Mouse (Mus musculus) spleen, adult 2 months (tissue): ENCODE data around the gene Phactr1. TPM values are rescaled to one million over a fixed set of nuclear protein-coding genes. Genes with fewer than 3 reads are reported as not detected.

Source experiments
- DNase-seq, 2 experiments: peaks; one replicate each; pipeline versions ENCODE4 v3.0.0 to v3.0.0-alpha.2; 2012 to 2021; ENCODE audit warnings: low spot score in 2 of 2, low read depth in 1 of 2
- H3K27ac ChIP-seq: fragments of 200-500 bp; 2 replicates; pipeline ENCODE4 v1.5.1; 2012; ENCODE audit warnings: low read length, inconsistent platforms; ENCODE audit not compliant: insufficient read depth
- H3K27me3 ChIP-seq: fragments of 200-500 bp; 2 replicates; pipeline ENCODE4 v1.6.1; 2012; ENCODE audit warnings: mild to moderate bottlenecking, moderate library complexity, low read length, inconsistent platforms; ENCODE audit not compliant: control insufficient read depth, insufficient read depth
- H3K36me3 ChIP-seq: fragments of 200-500 bp; 2 replicates; pipeline ENCODE4 v1.6.1; 2012; ENCODE audit warnings: mild to moderate bottlenecking, low read length, inconsistent platforms; ENCODE audit not compliant: control insufficient read depth, insufficient read depth
- H3K4me1 ChIP-seq: fragments of 200-500 bp; 2 replicates; pipeline ENCODE4 v1.6.1; 2011; ENCODE audit warnings: inconsistent platforms; ENCODE audit not compliant: control insufficient read depth, insufficient read depth, insufficient read length
- H3K4me3 ChIP-seq: fragments of 200-500 bp; 2 replicates; pipeline ENCODE4 v1.5.1; 2011; ENCODE audit warnings: mild to moderate bottlenecking, inconsistent platforms; ENCODE audit not compliant: insufficient read depth, insufficient read length; ENCODE audit errors: extremely low read depth
- CTCF ChIP-seq: fragments of 200-500 bp; IDR thresholded peaks from 2 replicates; pipeline ENCODE4 v1.5.1; 2011; ENCODE audit warnings: mild to moderate bottlenecking, inconsistent platforms; ENCODE audit not compliant: insufficient read depth, insufficient read length, insufficient replicate concordance; ENCODE audit errors: extremely low read depth
- POLR2A ChIP-seq: fragments of 200-500 bp; IDR thresholded peaks from 2 replicates; pipeline ENCODE4 v1.6.1; 2011; ENCODE audit warnings: low read depth, low read length, inconsistent platforms
- WGBS: fragments of 180-500 bp; shearing (Covaris S2); methylation state at CpG from one replicate; pipeline ENCODE4 v1.1.7; 2018; 5-methylcytosine and 5-hydroxymethylcytosine counted together
- polyA plus RNA-seq: library from polyadenylated mRNA; depleted of rRNA; stranded (reverse); fragments of >200 nt; gene quantifications from 2 replicates; pipeline ENCODE4 v1.2.3, GENCODE M21; 2012

Phactr1 gene
- polyA plus RNA-seq, 1 experiment = 0.33 TPM

GRCm38 (mm10) chr13:43158281-43158680, 477.9 kb downstream of the Phactr1 start:
- no peak for DNase-seq
- TF ChIP-seq POLR2A = no peak
- TF ChIP-seq CTCF = no peak
- no peaks in the 10 kb centered on the region for H3K36me3 ChIP-seq
- H3K4me1 ChIP-seq = no peaks in the 10 kb centered on the region
- H3K27me3 ChIP-seq = no peaks in the 10 kb centered on the region
- no peak overlapping the region for H3K27ac ChIP-seq
- no peak overlapping the region for H3K4me3 ChIP-seq
- 95% methylated on average over 5 of the region's 5 CpGs for WGBS

- Histone ChIP-seq H3K36me3 (peaks cover 5% of the 10 kb centered on the region), H3K27ac (no peak overlapping the region), H3K27me3 (no peaks in the 10 kb centered on the region), H3K4me1 (no peaks in the 10 kb centered on the region), H3K4me3 (no peak overlapping the region)
- 90% methylated on average over 3 of the region's 3 CpGs for WGBS
- DNase-seq = no peak
- TF ChIP-seq CTCF = no peak
- no peak for TF ChIP-seq POLR2A
Measured at GRCm38 (mm10) chr13:43159429-43159828, 479.0 kb downstream of the Phactr1 start.

- DNase-seq = no peak
- TF ChIP-seq POLR2A (no peak), CTCF (no peak)
- Histone ChIP-seq H3K4me3 (no peak overlapping the region), H3K27me3 (no peaks in the 10 kb centered on the region), H3K27ac (no peak overlapping the region), H3K4me1 (peaks cover 2% of the 10 kb centered on the region; the same call in 1 of the 2 replicates), H3K36me3 (peaks cover 7% of the 10 kb centered on the region)
- 91% methylated on average over 9 of the region's 9 CpGs for WGBS
Measured at GRCm38 (mm10) chr13:43167721-43168120, 487.3 kb downstream of the Phactr1 start.

GRCm38 (mm10) chr13:43171020-43171710, 490.7 kb downstream of the Phactr1 start, which contains the start of gene Tbc1d7:
Tbc1d7 (minus strand) TSS chr13:43171501.
- DNase-seq = peak; percentile 92 to 99
- WGBS = under 1% methylated on average over 48 of the region's 48 CpGs
- no peaks in the 10 kb centered on the region; the same call in 1 of the 2 replicates for H3K36me3 ChIP-seq
- no peaks in the 10 kb centered on the region for H3K27me3 ChIP-seq
- H3K4me1 ChIP-seq = peaks cover 5% of the 10 kb centered on the region; the same call in 1 of the 2 replicates
- peak within 1 kb of the TSS; percentile 79 for H3K27ac ChIP-seq
- H3K4me3 ChIP-seq = peak within 1 kb of the TSS; percentile 75
- TF ChIP-seq POLR2A (peak; percentile 86), CTCF (no peak)

GRCm38 (mm10) chr13:43172036-43172713, 491.8 kb downstream of the Phactr1 start:
- DNase-seq = no peak
- peaks cover 7% of the 10 kb centered on the region; the same call in 1 of the 2 replicates for H3K4me1 ChIP-seq
- no peak overlapping the region for H3K4me3 ChIP-seq
- no peaks in the 10 kb centered on the region; the same call in 1 of the 2 replicates for H3K36me3 ChIP-seq
- TF ChIP-seq CTCF = no peak
- no peak for TF ChIP-seq POLR2A
- H3K27me3 ChIP-seq = no peaks in the 10 kb centered on the region
- no peak overlapping the region for H3K27ac ChIP-seq
- 64% methylated on average over 14 of the region's 14 CpGs for WGBS

GRCm38 (mm10) chr13:43173262-43173661, 492.8 kb downstream of the Phactr1 start:
- H3K27me3 ChIP-seq = no peaks in the 10 kb centered on the region
- 16% methylated on average over 9 of the region's 9 CpGs for WGBS
- DNase-seq = peak; percentile 57 to 76
- H3K36me3 ChIP-seq = no peaks in the 10 kb centered on the region
- H3K4me3 ChIP-seq = no peak overlapping the region
- no peak overlapping the region for H3K27ac ChIP-seq
- TF ChIP-seq CTCF = peak; percentile 63; the same call in 1 of the 2 replicates
- TF ChIP-seq POLR2A = no peak
- H3K4me1 ChIP-seq = peaks cover 7% of the 10 kb centered on the region; the same call in 1 of the 2 replicates

GRCm38 (mm10) chr13:43176676-43177075, 496.3 kb downstream of the Phactr1 start:
- no peaks in the 10 kb centered on the region for H3K27me3 ChIP-seq
- DNase-seq = no peak
- 86% methylated on average over 3 of the region's 3 CpGs for WGBS
- H3K4me1 ChIP-seq = peaks cover 7% of the 10 kb centered on the region; the same call in 1 of the 2 replicates
- no peak overlapping the region for H3K4me3 ChIP-seq
- H3K27ac ChIP-seq = 0 out of 2 replicates have a peak overlapping the region, but pooled peaks have one; percentile 32
- H3K36me3 ChIP-seq = no peaks in the 10 kb centered on the region
- TF ChIP-seq POLR2A = no peak
- no peak for TF ChIP-seq CTCF
